Comparison of ENCODE assay signal across 24 mouse cellular contexts in the genomic region with DNA sequence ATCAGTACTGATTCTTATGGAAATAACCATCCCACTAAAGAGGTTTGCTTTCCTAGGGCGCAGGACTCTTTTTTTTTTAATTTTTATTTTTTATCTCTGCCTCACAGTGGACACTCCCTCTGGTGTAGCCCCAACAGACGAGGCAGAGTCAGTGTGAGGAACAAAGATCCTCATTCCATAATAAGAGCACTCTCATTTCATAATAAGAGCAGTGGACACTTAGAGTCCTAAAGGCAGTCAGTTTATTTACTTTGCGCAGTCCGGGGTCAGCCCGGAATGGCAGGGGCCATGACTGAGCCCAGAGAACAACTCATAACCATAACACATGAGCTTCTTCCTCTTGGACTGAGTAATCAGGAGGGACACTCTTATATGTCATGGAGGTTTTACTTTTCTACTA. TPM values are rescaled to one million over a fixed set of nuclear protein-coding genes. Genes with fewer than 3 reads are reported as not detected.
"Had no signal": no experiment of that assay in that cellular context is flagged by ENCODE, and none has a peak within 500 bp of the region (broad histone marks: within the 10 kb centered on the region; RNA-seq: fewer than 3 reads in every experiment).

No protein-coding gene starts in this region.

- H3K4me2 ChIP-seq: limb, embryonic 13.5 days; neural tube, embryonic 13.5 days had no signal

- H3K9ac ChIP-seq: limb, embryonic 13.5 days; liver, embryonic 14.5 days; neural tube, embryonic 13.5 days had no signal

- ATAC-seq: intestine, embryonic 16.5 days; lung, postnatal 0 days; midbrain, embryonic 16.5 days had no signal

- H3K9me3 ChIP-seq: limb, embryonic 13.5 days; midbrain, embryonic 10.5 days; neural tube, embryonic 13.5 days had no signal

- H3K27me3 ChIP-seq: limb, embryonic 13.5 days; neural tube, embryonic 13.5 days had no signal

- H3K4me3 ChIP-seq: limb, embryonic 13.5 days; midbrain, embryonic 10.5 days; neural tube, embryonic 13.5 days had no signal

- H3K36me3 ChIP-seq: limb, embryonic 13.5 days; midbrain, embryonic 10.5 days; neural tube, embryonic 13.5 days had no signal

- H3K27ac ChIP-seq: limb, embryonic 13.5 days; liver, embryonic 14.5 days; neural tube, embryonic 13.5 days had no signal

- H3K4me1 ChIP-seq: limb, embryonic 13.5 days; neural tube, embryonic 13.5 days had no signal

- DNase-seq: kidney, adult 8-10 months; kidney, postnatal 10 days; layer of hippocampus, adult 9-11 months; layer of hippocampus, postnatal 36 days; left cerebral cortex, postnatal 4 days; lung, adult 18-20 months; lung, postnatal 4 days; right cerebral cortex, adult 18-20 months; right cerebral cortex, postnatal 25 days; thymus, postnatal 36 days had no signal

RNA-seq across cellular contexts. Expression of a gene that starts 9.3 kb away (rescaled TPM):
- total RNA-seq: layer of hippocampus, postnatal 36 days; left cerebral cortex, postnatal 10 days; left cerebral cortex, postnatal 4 days; liver, adult 2 months; megakaryocyte, adult 5-6 weeks had no signal
- polyA plus RNA-seq: intestine, embryonic 16.5 days; large intestine, adult 2 months; limb, embryonic 13.5 days; liver, adult 2 months; liver, embryonic 14.5 days; lung, postnatal 0 days; midbrain, embryonic 10.5 days; midbrain, embryonic 16.5 days; neural tube, embryonic 13.5 days; small intestine, adult 2 months; stomach, embryonic 16.5 days; thymus, postnatal 0 days had no signal
